ENCODE assay signal across 1 mouse cellular context in the genomic region with DNA sequence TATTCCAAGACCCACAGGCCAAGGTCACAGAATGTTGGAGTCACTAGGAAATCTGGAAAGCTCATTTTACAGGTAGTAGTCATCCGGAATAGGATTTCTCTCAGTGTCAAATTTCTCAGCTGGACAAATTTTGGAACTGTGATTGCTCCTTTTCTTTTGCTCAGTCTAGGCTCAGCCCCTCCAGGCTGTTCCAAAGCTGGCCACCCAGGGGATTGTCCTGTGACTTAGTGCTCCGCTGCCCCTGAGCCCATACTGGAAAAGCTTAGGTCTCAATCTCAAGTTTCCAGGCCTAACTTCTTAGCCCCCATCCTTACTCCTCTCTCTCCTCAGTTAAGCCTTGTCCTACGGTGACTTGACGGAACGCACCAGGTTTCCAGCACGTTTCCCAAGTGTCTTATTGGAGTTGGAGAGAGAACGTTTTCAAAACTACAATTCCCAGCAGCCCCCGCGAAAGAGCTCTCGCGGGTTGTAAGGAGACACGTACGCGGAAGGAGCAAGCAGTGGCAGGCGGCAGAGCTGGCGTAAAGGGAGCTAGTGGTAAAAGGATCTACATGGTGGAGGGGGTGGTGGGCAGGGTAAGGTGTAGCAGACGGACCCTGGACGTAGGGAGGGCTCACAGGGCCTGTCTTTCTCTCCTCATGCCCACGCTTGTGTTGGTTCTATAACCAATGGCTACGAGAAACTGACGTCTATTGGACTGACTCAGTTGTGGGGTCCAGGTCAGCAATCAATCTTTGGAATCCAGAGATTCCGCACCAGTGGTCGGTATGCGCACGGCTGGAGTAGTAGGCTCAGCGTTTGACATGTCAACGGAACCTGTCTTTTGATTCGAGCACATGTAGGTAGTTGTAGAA.
A peak's percentile ranks its signal among the peaks of the same experiment; 100 is the strongest.
TF ChIP-seq lines count a peak whose summit lies in the region.

Gene Gmppa, plus strand, starts transcription at position 456 of the 854 bp plus-strand sequence.

TF ChIP-seq in CH12.LX, 34 proteins besides CTCF, POLR2A, EP300 and RAD21 (continued from another document):
- TF ChIP-seq TBP (conservative IDR thresholded peaks at IDR 0.05; ENCODE audit: low read depth, low read length), result 0 out of 2 replicates have a peak, but pooled peaks have one; percentile 44
- peak; percentile 82 for TF ChIP-seq POLR2AphosphoS2 (IDR thresholded peaks at IDR 0.05; ENCODE audit: low read depth, low read length)
- no peak for TF ChIP-seq MYC (IDR thresholded peaks at IDR 0.05; ENCODE audit: low read depth, low read length)
- peak; percentile 70 for TF ChIP-seq MXI1 (IDR thresholded peaks at IDR 0.05; ENCODE audit: low read depth, low read length)
- TF ChIP-seq MAFK (IDR thresholded peaks at IDR 0.05; ENCODE audit: insufficient replicate concordance, low read length), result no peak
- TF ChIP-seq MAZ (IDR thresholded peaks at IDR 0.05; ENCODE audit: low read depth, low read length), result 0 out of 2 replicates have a peak, but pooled peaks have one; percentile 21
- TF ChIP-seq USF2 (conservative IDR thresholded peaks at IDR 0.05; ENCODE audit: low read depth, low read length), result no peak
- peak; percentile 99 for TF ChIP-seq ELF1 (IDR thresholded peaks at IDR 0.05; ENCODE audit: low read depth, low read length)
- TF ChIP-seq UBTF (IDR thresholded peaks at IDR 0.05; ENCODE audit: low read depth, low read length), result no peak
- TF ChIP-seq RCOR1 (conservative IDR thresholded peaks at IDR 0.05; ENCODE audit: low read depth, low read length), result no peak
- no peak for TF ChIP-seq E2F4 (IDR thresholded peaks at IDR 0.05; ENCODE audit: insufficient replicate concordance, low read depth, low read length)
- peak; percentile 92 for TF ChIP-seq SIN3A (IDR thresholded peaks at IDR 0.05; ENCODE audit: low read length)
- TF ChIP-seq MEF2A (IDR thresholded peaks at IDR 0.05; ENCODE audit: borderline replicate concordance, low read depth, low read length), result no peak
- TF ChIP-seq NRF1 (IDR thresholded peaks at IDR 0.05; ENCODE audit: low read depth, low read length), result no peak
- no peak for TF ChIP-seq JUND (conservative IDR thresholded peaks at IDR 0.05; ENCODE audit: low read depth, low read length)
- TF ChIP-seq ZC3H11A (IDR thresholded peaks at IDR 0.05; ENCODE audit: low read depth, low read length), result no peak
- TF ChIP-seq ZMIZ1 (IDR thresholded peaks at IDR 0.05; ENCODE audit: low read depth, low read length), result peak; percentile 89; the same call in 1 of the 2 replicates
- TF ChIP-seq PAX5 (IDR thresholded peaks at IDR 0.05; ENCODE audit: low read length), result no peak
- peak; percentile 100 for TF ChIP-seq CHD2 (IDR thresholded peaks at IDR 0.05; ENCODE audit: low read length)
- peak; percentile 96 for TF ChIP-seq KAT2A (IDR thresholded peaks at IDR 0.05; ENCODE audit: insufficient replicate concordance, low read length)
- TF ChIP-seq BHLHE40 (IDR thresholded peaks at IDR 0.05; ENCODE audit: low read depth, low read length), result no peak
- TF ChIP-seq NELFE (IDR thresholded peaks at IDR 0.05; ENCODE audit: low read depth, low read length), result peak; percentile 84
- no peak for TF ChIP-seq IRF4 (IDR thresholded peaks at IDR 0.05; ENCODE audit: low read depth, low read length)
- TF ChIP-seq ZNF384 (IDR thresholded peaks at IDR 0.05; ENCODE audit: low read depth, low read length), result no peak
- no peak for TF ChIP-seq MAX (IDR thresholded peaks at IDR 0.05; ENCODE audit: low read length)
- TF ChIP-seq TCF12 (IDR thresholded peaks at IDR 0.05; ENCODE audit: low read depth, low read length), result peak; percentile 88
- no peak for TF ChIP-seq ZKSCAN1 (IDR thresholded peaks at IDR 0.05; ENCODE audit: borderline replicate concordance, low read depth, low read length)
- no peak for TF ChIP-seq SMC3 (IDR thresholded peaks at IDR 0.05; ENCODE audit: low read depth, low read length)
- no peak for TF ChIP-seq USF1 (IDR thresholded peaks at IDR 0.05; ENCODE audit: low read depth, low read length)
- 0 out of 2 replicates have a peak, but pooled peaks have one; percentile 50 for TF ChIP-seq CHD1 (IDR thresholded peaks at IDR 0.05; ENCODE audit: low read depth, low read length)
TF ChIP-seq in CH12.LX: peak in this region for 14.
